Mouse (Mus musculus) ZHBTc4 (cell line): ENCODE measurements around the gene Adam33.
A peak's percentile ranks its signal among the peaks of the same experiment; 100 is the strongest.
"Not testable (repeated sequence)": the region's sequence is repeated elsewhere in the genome, so short reads cannot be mapped to it uniquely, and the experiment has no call there.

Experiments
- DNase-seq: peaks from one replicate; pipeline ENCODE4 v3.0.0-alpha.2; 2011; ENCODE audit warnings: low read depth, low spot score

Adam33 gene

GRCm38 (mm10) chr2:131063404-131063864, at the start of gene Adam33:
Adam33 (minus strand) TSS chr2:131063814.
- DNase-seq: peak; percentile 46

GRCm38 (mm10) chr2:131105989-131106388, 42.4 kb upstream of the Adam33 start:
- DNase-seq: no peak

GRCm38 (mm10) chr2:131105061-131105460, 41.4 kb upstream of the Adam33 start:
- not testable (repeated sequence) for DNase-seq

GRCm38 (mm10) chr2:131104021-131104420, 40.4 kb upstream of the Adam33 start:
- no peak for DNase-seq

GRCm38 (mm10) chr2:131101530-131101929, 37.9 kb upstream of the Adam33 start:
- DNase-seq: no peak

GRCm38 (mm10) chr2:131097087-131097486, 33.5 kb upstream of the Adam33 start:
- no peak for DNase-seq

GRCm38 (mm10) chr2:131096101-131096795, 32.6 kb upstream of the Adam33 start:
- DNase-seq: peak; percentile 93

GRCm38 (mm10) chr2:131094823-131095222, 31.2 kb upstream of the Adam33 start:
- DNase-seq: peak; percentile 85

GRCm38 (mm10) chr2:131093577-131093976, 30.0 kb upstream of the Adam33 start:
- no peak for DNase-seq

GRCm38 (mm10) chr2:131090852-131091251, 27.2 kb upstream of the Adam33 start:
- DNase-seq: no peak

GRCm38 (mm10) chr2:131089634-131090033, 26.0 kb upstream of the Adam33 start:
- DNase-seq: no peak

- no peak for DNase-seq
Observed at GRCm38 (mm10) chr2:131088581-131088980, 25.0 kb upstream of the Adam33 start.

- no peak for DNase-seq
Observed at GRCm38 (mm10) chr2:131086667-131087390, 23.2 kb upstream of the Adam33 start, which contains the start of gene Siglec1. Siglec1 (minus strand) TSS chr2:131086765.

- DNase-seq: no peak
Observed at GRCm38 (mm10) chr2:131084206-131084605, 20.6 kb upstream of the Adam33 start.

GRCm38 (mm10) chr2:131080507-131080906, 16.9 kb upstream of the Adam33 start:
- DNase-seq: no peak

- no peak for DNase-seq
Observed at GRCm38 (mm10) chr2:131072536-131072935, 8.9 kb upstream of the Adam33 start.

GRCm38 (mm10) chr2:131067481-131067880, 3.9 kb upstream of the Adam33 start:
- DNase-seq: no peak

GRCm38 (mm10) chr2:131066342-131066741, 2.7 kb upstream of the Adam33 start:
- DNase-seq: no peak

- no peak for DNase-seq
Observed at GRCm38 (mm10) chr2:131061607-131062006, 2.0 kb downstream of the Adam33 start.

- DNase-seq: no peak
Observed at GRCm38 (mm10) chr2:131060784-131061183, 2.8 kb downstream of the Adam33 start.

GRCm38 (mm10) chr2:131059781-131060540, 3.7 kb downstream of the Adam33 start:
- no peak for DNase-seq

GRCm38 (mm10) chr2:131059377-131059776, 4.2 kb downstream of the Adam33 start:
- no peak for DNase-seq
